Mouse (Mus musculus) layer of hippocampus, postnatal 25 days (tissue): Measurements from ENCODE around the gene Gm4131. TPM values are rescaled to one million over a fixed set of nuclear protein-coding genes. Genes with fewer than 3 reads are reported as not detected.
"Not testable (repeated sequence)": the region's sequence is repeated elsewhere in the genome, so short reads cannot be mapped to it uniquely, and the experiment has no call there.

Source experiments
- DNase-seq, 2 experiments: peaks; one replicate each; pipeline ENCODE4 v3.0.0; 2022; ENCODE audit warnings: mixed read lengths in 2 of 2, low spot score in 1 of 2; ENCODE audit errors: extremely low spot score in 1 of 2
- total RNA-seq, 2 experiments: library from RNA; stranded (reverse); gene quantifications; 2 replicates each; pipeline ENCODE4 v1.2.3; 2021

The Gm4131 gene
- not detected for total RNA-seq

DNA sequence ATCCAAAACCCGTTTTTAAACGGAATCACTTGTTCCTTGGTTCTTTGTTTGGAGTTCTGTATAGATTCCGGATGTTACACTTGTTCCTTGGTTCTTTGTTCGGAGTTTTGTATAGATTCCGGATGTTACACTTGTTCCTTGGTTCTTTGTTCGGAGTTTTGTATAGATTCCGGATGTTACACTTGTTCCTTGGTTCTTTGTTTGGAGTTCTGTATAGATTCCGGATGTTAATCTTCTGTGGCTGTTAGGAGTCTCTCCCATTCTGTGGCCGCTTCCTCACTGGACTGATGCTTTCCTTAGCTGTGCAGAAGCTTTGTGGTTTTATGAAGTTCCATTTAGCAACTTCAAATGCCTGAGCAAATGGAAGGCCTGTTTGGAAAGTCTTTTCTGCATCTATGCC, at the start of gene Gm4131:
Gene Gm4131 (minus strand): TSS at position 101 of the 400 bp plus-strand sequence.
- DNase-seq, result not testable (repeated sequence)

DNA sequence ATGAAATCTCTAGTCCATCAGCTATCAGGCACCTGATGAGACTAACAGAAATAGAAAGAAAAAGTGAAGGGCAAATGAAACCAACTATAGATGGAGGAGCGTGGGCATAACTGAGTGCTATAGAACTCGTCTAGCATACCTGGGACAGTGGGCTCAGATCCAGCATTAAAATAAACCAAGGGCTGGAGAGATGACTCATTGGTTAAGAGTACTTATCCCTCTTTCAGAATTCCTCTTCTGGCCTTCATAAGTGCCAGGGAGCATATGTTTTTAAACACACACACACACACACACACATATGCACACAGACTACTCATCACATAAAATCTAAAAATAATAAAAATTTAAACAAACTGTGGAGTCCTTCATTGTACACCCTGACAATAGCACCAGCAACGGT, 43.2 kb upstream of the Gm4131 start:
- DNase-seq, result no peak

DNA sequence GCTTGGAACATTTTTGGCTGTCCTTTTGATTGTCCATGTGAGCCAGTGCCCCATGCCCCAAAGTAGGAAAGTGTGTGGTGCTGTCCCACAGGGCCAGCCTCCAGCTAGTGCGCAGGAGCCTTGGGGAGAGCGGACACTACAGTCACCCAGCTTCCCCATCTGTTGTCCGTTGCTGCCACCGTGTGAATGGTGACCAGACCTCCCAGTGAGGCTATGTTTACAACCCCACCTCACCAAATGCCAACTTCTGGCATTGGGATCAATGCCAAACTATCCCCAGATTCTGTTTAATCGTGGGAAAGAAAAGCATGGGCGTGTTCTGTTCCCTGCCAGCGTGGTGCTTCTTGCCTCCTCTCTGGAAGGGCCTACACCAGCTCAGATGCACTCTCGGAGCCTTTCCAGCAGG, 41.1 kb upstream of the Gm4131 start:
- peak in 1 of 2 experiments; percentile 39 for DNase-seq

DNA sequence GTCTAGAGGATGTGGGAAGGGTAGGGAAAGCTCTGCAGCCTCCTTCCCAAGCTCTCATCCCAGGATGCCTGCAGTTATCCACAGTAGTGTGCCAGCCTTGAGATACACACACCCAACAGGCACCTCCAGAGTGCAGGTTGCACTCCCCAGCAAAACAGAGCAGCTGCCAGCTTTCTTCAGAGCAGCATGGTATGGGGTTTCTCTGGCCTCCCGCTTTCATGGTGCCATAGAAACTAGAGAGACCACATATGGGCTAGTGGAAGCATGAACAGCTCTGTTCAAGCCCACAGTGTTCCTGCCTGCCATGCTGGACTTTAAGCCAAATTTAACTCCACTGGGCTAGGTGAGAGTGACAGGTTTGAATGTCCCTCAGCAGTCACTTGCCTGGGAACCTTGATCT, 36.1 kb upstream of the Gm4131 start:
- no peak for DNase-seq

DNA sequence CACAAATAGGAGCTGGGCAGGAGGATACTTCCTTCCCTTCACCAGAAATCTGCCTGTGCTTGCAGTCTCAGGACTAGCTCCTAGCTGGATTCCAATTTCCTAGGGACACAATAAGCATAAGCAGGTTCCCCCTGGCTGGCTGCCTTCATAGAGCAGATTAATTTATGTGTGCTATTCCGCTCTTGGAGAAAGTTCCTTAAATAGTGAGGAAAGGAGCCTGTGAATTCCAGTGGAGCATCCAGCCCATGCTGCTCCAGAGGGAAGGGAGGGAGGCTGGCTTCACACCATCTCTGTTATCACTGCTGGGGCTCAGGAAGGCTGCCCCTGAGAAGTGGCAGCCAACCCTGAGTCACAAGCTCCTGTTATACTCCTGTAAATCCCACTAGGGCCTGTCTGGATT, 35.5 kb upstream of the Gm4131 start:
- no peak for DNase-seq

DNA sequence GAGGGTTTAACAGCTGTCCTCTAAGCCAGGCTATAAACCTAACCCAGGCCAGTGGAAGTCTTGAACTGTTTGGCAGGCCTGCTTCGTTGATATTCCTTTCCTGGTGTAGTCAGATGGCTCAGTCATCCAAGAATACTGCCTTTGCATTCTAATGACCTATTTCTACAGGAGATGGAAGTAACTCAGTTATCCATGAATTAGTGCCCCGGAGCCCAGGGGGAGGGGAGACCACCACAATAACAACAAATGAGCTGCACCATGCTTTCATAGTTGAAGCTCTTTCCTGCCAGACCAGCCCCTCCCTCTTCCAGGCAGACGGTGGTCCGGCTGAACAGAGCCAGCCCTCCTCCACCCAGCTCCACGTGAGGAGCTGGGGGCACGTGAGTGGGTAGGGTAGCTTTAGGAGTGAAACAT, 33.4 kb upstream of the Gm4131 start:
- DNase-seq, result no peak

DNA sequence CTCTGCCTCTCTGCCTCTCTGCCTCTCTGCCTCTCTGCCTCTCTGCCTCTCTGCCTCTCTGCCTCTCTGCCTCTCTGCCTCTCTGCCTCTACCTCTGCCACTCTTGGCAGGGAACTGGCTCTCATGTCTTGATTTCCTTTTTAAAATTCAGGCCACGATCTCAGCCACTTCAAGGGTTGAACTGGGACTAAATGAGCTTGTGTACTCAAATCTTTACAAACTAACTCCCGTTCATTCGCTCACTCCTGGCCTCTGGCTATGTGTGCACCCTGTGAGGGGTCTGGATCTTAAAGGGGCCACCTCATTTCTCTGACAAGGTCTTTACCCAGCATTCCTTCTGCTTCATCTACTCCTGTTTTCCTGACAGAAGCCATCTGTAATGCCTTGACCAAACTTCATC, 18.6 kb upstream of the Gm4131 start:
- no peak for DNase-seq

DNA sequence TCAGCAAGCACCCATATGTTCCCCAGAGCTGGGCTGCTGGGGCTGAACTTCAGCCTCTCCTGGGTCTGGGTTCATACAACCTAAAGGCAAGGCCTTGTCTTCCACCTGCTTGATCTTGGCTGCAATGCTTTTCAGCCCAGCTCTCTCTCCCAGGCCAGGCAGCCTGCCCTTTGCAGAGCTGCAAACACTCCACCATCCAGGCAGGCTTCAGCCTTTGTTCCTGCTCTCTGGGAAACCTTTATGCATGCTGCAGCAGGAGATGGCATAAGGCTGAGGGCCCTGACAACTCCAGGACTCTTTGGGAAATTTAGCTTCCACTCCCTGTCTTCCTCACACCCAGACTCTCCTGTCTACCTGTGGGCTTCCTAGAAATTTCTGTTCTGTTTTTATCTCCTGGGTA, 17.9 kb upstream of the Gm4131 start:
- DNase-seq, result no peak

DNA sequence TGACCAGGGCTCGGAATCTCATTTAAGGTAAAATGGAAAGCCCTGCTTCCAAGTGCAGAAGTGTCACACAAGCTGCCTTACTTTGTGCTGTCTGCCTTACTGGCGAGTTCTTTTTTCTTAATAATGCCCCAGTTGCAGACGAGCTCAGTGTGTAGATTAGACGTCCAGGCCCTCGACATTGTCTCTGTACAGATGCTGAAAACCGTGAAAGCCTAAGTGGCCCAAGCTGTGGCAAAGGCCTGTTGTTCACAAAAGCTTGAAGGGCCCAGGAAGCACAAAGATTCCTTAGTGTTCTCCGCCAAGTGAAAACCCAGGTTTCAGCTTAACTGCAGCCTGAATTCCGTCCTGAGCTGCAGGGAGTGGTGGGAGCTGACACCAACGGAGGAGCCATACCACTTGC, 15.0 kb upstream of the Gm4131 start:
- DNase-seq, result no peak

DNA sequence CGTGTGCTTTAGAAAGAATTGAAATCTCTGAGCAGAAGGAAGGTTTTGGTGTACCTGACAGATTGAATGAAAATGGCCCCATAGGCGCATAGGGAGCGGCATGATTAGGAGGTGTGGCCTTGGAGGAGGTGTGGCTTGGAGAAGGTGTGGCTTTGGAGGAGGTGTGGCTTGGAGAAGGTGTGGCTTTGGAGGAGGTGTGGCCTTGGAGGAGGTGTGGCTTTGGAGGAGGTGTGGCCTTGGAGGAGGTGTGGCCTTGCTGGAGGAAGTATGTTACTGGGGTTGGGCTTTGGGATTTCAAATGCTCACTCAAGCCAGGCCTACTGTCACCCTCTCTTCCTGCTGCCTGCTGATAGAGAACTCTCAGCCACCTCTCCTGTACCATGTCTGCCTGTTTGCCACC, 14.2 kb upstream of the Gm4131 start:
- no peak for DNase-seq

DNA sequence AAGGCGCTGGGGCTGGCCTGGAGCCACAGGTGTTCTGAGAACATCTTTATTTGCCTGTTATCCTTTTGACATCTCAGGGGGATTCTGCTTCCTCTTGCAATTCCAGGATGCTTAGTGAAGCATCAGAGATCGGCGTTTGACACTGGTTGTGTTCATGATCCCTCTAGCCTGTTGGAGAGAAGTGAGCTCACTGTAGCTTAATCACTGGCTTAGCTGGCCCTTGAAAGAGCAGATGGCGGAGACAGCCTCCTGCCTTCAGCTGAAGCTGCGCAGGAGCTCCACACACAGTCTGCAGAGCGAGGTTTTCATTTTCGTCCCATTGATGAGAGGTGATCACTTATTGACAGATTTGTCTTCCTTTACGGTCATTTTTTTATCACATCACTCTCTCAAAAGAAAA, 9.1 kb upstream of the Gm4131 start:
- DNase-seq, result peak in 1 of 2 experiments; percentile 25

DNA sequence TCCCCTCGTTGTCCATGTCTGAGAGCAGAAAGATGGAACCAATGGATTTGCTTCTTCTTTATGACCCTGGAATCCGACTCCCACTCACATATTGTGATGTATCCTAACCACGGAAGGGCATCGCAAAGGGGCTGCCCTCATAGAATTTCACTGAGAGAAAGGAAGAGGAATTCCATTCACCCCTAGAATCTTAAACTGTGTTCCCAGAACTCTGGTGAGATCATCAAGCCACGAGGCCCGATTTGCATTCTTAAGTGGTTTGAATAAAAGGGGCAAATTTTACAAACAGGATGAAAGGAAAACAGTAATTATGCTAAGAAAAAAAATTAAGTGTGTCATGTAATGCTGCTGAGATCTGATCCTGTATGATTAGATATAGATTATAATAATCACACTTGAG, 8.2 kb upstream of the Gm4131 start:
- DNase-seq, result no peak

DNA sequence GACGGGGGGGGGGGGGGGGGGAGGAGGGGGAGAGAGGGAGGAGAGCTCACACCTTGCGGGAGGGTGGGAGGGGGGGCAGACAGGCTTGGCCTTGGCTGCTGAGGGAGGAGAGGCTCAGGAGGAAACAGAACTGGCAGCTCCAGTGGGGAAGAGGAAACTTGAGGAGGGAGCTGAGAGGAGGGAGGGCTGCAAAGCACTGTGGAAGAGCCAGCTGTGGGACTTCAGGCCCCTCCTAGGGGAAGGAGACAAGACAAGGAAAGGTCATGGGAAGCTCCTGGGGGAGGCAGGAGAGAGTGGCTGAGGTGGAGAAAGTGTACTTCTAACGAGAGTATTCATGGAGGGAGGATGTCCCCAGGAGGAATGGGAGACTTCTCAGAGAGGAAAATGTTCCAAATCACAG, 6.7 kb upstream of the Gm4131 start:
- DNase-seq, result no peak

DNA sequence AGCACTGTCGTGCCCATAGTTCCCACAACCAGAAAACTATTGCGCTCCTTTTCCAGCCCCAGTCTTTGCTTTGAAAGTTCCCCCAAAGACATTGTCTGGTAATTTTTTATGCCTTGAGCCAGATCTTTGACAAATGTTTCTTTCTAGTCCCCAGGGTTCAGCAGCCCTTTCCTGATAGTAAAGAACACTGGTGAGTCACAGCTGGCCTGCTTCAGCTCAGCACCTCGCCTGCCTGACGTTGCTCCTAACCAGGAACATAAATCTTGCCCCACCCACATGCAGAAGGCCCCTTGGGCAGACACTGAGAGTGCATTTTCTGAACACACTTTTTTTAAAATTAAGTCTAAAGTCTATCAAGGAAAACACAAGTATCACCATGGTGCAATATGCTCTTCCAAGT, 3.6 kb upstream of the Gm4131 start:
- DNase-seq, result no peak

DNA sequence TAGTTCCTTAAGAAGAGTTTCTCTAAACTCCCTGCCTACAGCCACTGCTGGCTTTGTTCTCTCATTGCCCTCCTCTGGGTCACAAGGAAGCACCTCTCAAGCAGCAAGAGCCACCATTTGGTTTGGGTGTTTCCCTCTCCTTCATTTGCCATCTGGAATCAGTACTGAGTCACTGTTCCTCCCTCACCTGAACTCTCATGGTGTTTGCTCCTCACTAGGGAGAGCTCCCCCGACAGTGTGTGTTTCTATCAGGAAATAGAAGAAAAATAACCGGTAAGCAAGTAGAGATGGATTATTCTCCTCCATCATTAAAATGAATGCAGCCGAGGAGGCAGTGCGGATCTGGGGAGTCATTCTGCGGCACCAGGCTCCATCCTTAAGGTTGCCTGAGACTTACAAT, 2.7 kb upstream of the Gm4131 start:
- DNase-seq, result no peak

DNA sequence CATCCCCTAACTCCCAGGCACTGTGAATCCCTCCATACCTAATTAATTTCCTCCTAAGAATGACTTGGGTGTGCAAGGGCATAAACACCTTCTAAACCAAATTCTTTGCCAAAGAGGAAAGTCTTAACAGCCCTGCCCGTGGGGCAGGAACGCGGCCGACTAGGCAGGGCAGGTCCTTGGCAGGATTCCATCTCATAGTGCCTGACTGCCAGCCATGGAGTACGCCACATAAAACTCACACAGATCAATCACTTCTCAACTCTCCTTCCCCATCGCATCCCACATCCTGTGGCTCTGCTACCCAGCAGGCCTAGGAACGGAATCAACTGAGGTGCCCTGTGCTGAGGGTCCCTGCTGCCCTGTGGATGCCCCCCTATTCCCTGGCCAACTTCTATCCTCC, 3.0 kb downstream of the Gm4131 start:
- no peak for DNase-seq

DNA sequence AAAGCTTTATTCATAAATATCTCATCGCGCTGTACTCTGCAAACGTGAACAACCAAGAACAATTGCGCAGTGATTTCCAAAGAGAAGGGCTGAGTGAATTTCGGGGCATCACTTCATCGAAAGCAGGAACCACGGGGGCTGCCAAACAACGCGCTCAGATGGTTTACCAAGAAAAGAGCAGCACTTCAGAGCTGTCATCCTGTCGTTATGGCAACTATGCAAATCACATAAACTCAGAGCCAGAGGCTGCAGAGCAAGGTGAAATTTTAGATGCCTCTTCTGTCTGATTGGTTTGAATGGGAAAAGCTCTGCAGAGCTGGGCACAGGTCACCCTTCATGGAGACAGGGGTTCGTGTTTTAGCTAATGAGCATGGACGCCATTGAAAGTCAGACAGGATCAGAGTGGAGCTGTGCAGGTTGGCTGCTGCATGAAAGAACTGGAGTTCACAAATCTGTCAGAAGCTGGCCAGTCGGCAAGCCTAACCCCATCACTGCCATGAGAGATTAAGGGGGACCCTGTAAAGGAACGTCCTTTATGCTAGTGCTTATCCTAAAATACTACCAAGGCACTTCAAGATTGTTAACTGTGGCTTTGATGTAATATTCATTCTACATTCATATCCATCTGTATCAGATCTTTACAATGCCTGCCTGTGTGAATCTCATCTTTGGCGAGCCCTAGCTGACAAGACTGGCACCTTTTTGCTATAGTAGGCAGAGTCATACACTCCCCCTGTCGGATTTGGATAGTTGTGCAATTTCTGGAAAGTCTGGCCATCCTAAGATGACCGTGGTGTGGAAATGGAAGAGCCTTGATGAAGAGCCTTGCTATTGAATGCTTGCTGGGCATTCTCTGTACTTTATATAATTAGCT, 4.6 kb downstream of the Gm4131 start:
- peak; percentile 23 to 39 for DNase-seq

DNA sequence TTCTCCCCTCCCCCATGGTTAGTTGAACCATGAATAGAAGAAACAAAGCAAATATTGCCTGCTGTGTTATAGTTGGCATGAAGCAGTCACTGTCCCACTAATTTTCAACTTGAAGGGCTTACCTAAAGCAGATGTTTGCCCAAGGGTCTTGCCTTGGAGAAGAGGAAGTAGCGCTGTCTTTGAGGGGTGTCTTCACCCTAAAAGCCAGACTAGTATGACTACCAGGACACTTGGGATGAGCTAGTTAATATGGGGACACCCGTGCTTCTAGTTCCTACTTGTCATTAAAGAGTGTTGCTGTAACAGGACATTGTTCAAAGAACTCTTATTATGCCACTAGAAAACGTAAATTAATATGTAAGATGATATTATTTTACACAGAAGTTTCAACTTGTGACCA, 9.6 kb downstream of the Gm4131 start:
- DNase-seq, result no peak

DNA sequence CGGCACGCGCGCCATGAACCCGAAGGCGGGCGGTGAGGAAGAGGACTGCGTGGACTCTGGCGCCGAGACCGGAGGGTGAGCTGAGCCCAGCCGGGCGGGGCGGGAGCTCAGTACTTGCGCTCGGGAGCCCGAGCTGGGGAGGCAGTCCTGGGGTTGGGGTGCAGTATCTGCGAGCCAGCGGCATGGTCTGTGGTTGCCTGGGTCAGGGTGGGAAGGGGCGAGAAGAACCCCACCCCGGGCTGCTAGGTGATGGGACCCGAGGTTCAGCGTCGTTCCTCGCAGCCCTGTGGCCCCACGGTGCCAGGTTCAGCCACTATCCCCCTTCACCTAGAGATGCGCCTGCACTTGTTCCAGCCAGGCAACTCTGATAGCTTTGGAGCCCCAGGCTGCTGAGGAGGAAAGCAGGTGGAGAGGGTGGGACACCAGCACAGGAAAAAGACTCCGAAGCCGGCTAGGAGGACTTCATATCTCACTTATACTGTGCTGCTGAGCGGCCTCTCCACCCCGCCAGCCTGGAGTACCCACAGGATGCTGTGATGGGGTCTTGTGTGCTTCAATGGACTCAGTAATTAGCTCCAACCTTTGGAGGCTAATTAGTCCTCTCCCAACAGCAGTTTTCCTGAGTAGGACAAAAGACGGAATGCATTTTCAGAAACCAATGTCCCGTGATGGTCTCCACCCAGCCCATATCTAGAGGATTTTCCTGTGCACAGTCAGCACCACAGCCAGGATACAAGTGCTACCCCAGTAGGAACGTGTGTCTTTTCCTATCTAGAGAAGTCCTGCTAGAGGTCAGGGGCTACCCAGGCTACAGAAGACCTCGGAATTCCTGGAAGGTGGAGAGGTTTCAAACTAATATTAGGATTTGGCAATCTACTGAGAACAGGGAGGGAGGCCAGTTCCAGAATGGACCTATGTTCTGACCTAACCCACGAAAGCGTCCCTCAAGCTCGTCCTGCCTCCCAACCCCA, 10.6 kb downstream of the Gm4131 start:
- peak in 1 of 2 experiments; percentile 17 for DNase-seq

DNA sequence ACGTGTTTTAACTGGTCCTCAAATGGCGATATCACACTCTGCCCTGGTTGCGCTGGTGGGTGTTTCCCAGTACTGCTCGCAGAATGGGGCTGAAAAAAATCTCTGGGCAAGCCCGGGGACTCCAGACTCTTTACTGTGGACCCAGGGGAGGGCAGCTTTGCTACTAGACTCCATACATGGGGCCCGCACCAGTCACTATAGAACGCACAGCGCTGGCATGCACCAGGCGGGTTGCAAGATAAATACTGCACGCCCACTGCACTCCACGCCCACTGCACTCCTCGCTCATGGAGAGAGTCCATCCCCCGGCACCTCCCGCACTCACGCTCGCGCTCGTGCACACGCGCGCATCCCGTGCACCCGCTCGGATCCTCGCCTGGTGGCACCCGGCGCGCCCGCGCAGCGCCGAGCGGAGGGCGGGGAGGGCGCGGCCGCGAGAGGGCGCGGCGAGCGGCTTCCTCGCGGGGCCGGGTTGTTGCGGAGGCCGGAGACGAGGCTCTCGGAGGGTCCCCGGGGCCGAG, 11.4 kb downstream of the Gm4131 start, which contains the start of gene Fam124a:
Gene Fam124a (plus strand): TSS at position 429 of the 521 bp plus-strand sequence.
- DNase-seq, result peak; percentile 52 to 54

DNA sequence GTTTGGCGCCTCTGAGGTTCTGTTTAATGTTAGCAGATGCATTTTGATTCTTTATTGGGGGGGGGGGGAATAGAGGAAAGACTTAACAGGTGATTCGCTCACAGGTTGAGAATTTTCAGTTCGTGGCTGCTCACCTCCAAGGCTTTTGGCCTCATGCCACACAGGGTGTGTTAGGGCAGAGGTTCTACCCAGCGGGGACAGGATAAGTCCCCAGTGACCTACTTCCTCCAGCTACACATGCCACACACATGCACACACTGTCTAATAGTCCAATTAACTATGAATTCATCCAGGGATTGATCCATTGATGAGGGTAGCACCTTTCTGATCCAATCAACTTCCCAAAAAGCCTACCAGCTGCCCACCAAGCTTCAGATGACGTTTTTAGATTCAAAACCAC, 12.9 kb downstream of the Gm4131 start:
- DNase-seq, result no peak
